Mouse (Mus musculus) testis, adult 2 months (tissue): ENCODE results near the gene Gm6040. TPM values are rescaled to one million over a fixed set of nuclear protein-coding genes. Genes with fewer than 3 reads are reported as not detected.

ENCODE experiments used
- H3K27ac ChIP-seq: fragments of 200-500 bp; 2 replicates; pipeline ENCODE4 v1.5.1; 2012; ENCODE audit warnings: low read depth, low read length; ENCODE audit not compliant: control insufficient read depth, insufficient read depth
- H3K27me3 ChIP-seq: fragments of 200-500 bp; 2 replicates; pipeline ENCODE4 v1.6.1; 2012; ENCODE audit warnings: mild to moderate bottlenecking, low read length, moderate library complexity; ENCODE audit not compliant: control insufficient read depth, insufficient read depth
- H3K36me3 ChIP-seq: fragments of 200-500 bp; 2 replicates; pipeline ENCODE4 v1.6.1; 2012; ENCODE audit warnings: mild to moderate bottlenecking, low read length; ENCODE audit not compliant: control insufficient read depth, insufficient read depth
- H3K4me1 ChIP-seq: fragments of 200-500 bp; 2 replicates; pipeline ENCODE4 v1.6.1; 2012; ENCODE audit warnings: low read length; ENCODE audit not compliant: control insufficient read depth, insufficient read depth
- H3K4me3 ChIP-seq: fragments of 200-500 bp; 2 replicates; pipeline ENCODE4 v1.5.1; 2012; ENCODE audit warnings: low read depth, mild to moderate bottlenecking, low read length, moderate library complexity, mixed read lengths; ENCODE audit not compliant: control insufficient read depth
- CTCF ChIP-seq: fragments of 200-500 bp; IDR thresholded peaks from 2 replicates; pipeline ENCODE4 v1.5.1; 2012; ENCODE audit warnings: low read depth, mild to moderate bottlenecking, inconsistent platforms, low read length, moderate library complexity; ENCODE audit not compliant: control insufficient read depth, insufficient read depth, insufficient replicate concordance
- POLR2A ChIP-seq: fragments of 200-500 bp; IDR thresholded peaks from 2 replicates; pipeline ENCODE4 v1.6.1; 2012; ENCODE audit warnings: low read depth, mild to moderate bottlenecking, inconsistent platforms, low read length, moderate library complexity; ENCODE audit not compliant: control insufficient read depth
- polyA plus RNA-seq: library from polyadenylated mRNA; depleted of rRNA; stranded (reverse); fragments of >200 nt; gene quantifications from 2 replicates; pipeline ENCODE4 v1.2.3, GENCODE M21; 2012; rRNA removed

Gm6040 gene
- polyA plus RNA-seq = 0.64 TPM in 1 of 2 replicates, not detected in the other

DNA sequence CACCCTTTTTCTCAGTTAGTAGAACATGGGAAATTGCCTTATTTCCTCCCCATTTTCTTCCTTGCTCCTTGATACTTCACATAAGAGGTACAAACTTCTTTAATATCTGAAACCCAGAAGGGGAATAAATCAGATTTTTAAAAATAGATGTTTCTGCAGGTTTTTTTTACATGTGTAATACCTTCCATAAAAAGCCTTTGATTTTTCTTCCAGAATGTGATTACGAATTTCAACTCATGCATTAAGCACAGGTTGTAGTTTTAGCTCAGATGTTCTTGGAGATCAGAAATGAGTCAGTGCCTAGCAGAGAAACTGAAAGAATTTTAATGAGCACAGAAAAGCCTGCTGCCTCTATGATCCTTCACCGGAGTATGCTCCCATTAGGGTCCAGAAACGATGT, at the start of gene Gm6040:
Gm6040 (minus strand) TSS at position 101 of the 400 bp plus-strand sequence.
- H3K36me3 ChIP-seq = no peaks in the 10 kb centered on the region
- no peaks in the 10 kb centered on the region for H3K27me3 ChIP-seq
- no peak within 1 kb of the TSS for H3K27ac ChIP-seq
- no peaks in the 10 kb centered on the region for H3K4me1 ChIP-seq
- TF ChIP-seq POLR2A (no peak), CTCF (no peak)
- H3K4me3 ChIP-seq = no peak within 1 kb of the TSS

GRCm38 (mm10) chr8:20964531-20964930, 42.7 kb upstream of the Gm6040 start:
- Histone ChIP-seq H3K4me3 (no peak overlapping the region), H3K36me3 (no peaks in the 10 kb centered on the region), H3K27me3 (no peaks in the 10 kb centered on the region), H3K4me1 (no peaks in the 10 kb centered on the region), H3K27ac (no peak overlapping the region)
- TF ChIP-seq CTCF (no peak), POLR2A (no peak)

GRCm38 (mm10) chr8:20944610-20945009, 22.7 kb upstream of the Gm6040 start, which contains the start of gene AY761185:
AY761185 (minus strand) TSS chr8:20944710.
- H3K27me3 ChIP-seq = no peaks in the 10 kb centered on the region
- H3K27ac ChIP-seq = no peak within 1 kb of the TSS
- H3K4me3 ChIP-seq = no peak within 1 kb of the TSS
- TF ChIP-seq POLR2A (no peak), CTCF (no peak)
- H3K4me1 ChIP-seq = no peaks in the 10 kb centered on the region
- no peaks in the 10 kb centered on the region for H3K36me3 ChIP-seq

- TF ChIP-seq POLR2A = no peak
- no peak for TF ChIP-seq CTCF
- Histone ChIP-seq H3K4me1 (no peaks in the 10 kb centered on the region), H3K36me3 (no peaks in the 10 kb centered on the region), H3K27ac (no peak overlapping the region), H3K27me3 (no peaks in the 10 kb centered on the region), H3K4me3 (no peak overlapping the region)
Observed at GRCm38 (mm10) chr8:20912288-20912687, 9.6 kb downstream of the Gm6040 start.

DNA sequence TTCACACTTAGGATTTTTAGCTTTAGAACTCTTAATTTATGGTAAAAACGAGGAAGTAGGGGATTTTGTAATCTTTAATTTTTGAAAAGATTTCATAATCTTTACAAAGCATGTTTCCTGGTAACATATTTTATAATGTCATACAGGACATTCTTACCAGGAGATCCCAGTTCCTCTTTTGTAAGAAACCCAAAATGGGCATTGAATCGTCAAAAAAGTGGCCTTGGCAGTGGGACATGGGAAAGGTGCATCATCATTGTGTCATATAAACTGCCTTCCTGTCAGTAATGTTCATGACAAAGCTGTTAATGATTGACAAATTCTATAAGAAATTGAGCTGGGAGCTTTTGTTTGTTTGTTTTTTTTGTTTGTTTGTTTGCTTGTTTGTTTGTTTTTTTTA, 13.6 kb downstream of the Gm6040 start:
- Histone ChIP-seq H3K4me3 (no peak overlapping the region), H3K27me3 (no peaks in the 10 kb centered on the region), H3K27ac (no peak overlapping the region), H3K36me3 (no peaks in the 10 kb centered on the region), H3K4me1 (peaks cover 2% of the 10 kb centered on the region)
- TF ChIP-seq POLR2A (no peak), CTCF (no peak)

DNA sequence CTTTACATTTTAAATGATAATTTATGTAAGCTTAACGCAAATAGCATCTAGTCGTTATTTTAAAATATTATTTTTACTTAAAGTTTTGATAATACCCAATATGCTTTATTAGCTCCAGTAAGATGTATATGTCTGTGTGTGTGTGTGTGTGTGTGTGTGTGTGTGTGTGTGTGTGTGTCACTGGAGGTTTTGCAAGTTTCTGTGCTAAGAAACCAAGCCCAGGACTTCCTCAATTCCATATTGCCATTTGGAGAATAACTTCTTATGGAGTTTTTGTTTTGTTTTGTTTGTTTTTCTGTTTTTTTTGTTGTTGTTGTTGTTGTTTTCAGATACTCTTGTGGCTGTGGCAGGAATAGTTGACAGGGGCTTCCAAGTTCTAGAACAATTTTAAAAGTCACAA, 14.8 kb downstream of the Gm6040 start:
- Histone ChIP-seq H3K4me1 (peaks cover 2% of the 10 kb centered on the region), H3K4me3 (no peak overlapping the region), H3K27ac (no peak overlapping the region), H3K36me3 (no peaks in the 10 kb centered on the region), H3K27me3 (no peaks in the 10 kb centered on the region)
- TF ChIP-seq CTCF (no peak), POLR2A (no peak)

- TF ChIP-seq CTCF = no peak
- TF ChIP-seq POLR2A = no peak
- H3K4me3 ChIP-seq = no peak within 1 kb of the TSS
- no peak within 1 kb of the TSS for H3K27ac ChIP-seq
- peaks cover 2% of the 10 kb centered on the region for H3K4me1 ChIP-seq
- H3K36me3 ChIP-seq = no peaks in the 10 kb centered on the region
- H3K27me3 ChIP-seq = no peaks in the 10 kb centered on the region
Observed at GRCm38 (mm10) chr8:20902527-20902926, 19.3 kb downstream of the Gm6040 start, which contains the start of gene Gm15056. Gm15056 (minus strand) TSS chr8:20902627.

GRCm38 (mm10) chr8:20892369-20892768, 29.5 kb downstream of the Gm6040 start, which contains the start of gene Defb33:
Defb33 (plus strand) TSS chr8:20892669.
- no peaks in the 10 kb centered on the region for H3K4me1 ChIP-seq
- H3K36me3 ChIP-seq = no peaks in the 10 kb centered on the region
- no peaks in the 10 kb centered on the region for H3K27me3 ChIP-seq
- peak; percentile 40; the same call in 1 of the 2 replicates for TF ChIP-seq POLR2A
- no peak for TF ChIP-seq CTCF
- H3K27ac ChIP-seq = no peak within 1 kb of the TSS
- H3K4me3 ChIP-seq = peak within 1 kb of the TSS; percentile 24; the same call in 1 of the 2 replicates
